Mouse (Mus musculus): ENCODE results near the gene Sult1a1.

The Sult1a1 gene

GRCm38 (mm10) chr7:126676207-126676606 is at the start of gene Sult1a1:
TSS of gene Sult1a1 (minus strand) at chr7:126676432.
- peak; percentile 64 for DNase-seq (ENCODE audit: low spot score)

GRCm38 (mm10) chr7:126725667-126726066 is 49.4 kb upstream of the Sult1a1 start:
- no peak for DNase-seq (ENCODE audit: low spot score)

DNA sequence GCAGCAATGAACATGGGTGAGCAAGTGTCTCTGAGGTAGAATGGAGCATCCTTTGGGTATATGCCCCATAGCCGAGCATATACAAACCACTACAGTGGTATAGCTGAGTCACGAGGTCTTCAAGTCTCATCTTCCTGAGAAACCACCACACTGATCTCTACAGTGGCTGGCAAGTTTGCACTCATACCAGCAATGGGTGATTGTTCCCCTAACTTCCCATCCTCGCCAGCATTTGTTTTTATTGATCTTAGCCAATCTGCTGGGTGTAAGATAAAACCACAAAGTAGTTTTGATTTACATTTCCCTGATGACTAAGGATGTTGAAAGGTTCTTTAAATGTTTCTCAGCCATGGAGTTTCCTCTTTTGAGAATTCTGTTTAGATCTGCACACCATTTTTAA is 48.8 kb upstream of the Sult1a1 start:
- DNase-seq (ENCODE audit: low spot score): no peak

DNA sequence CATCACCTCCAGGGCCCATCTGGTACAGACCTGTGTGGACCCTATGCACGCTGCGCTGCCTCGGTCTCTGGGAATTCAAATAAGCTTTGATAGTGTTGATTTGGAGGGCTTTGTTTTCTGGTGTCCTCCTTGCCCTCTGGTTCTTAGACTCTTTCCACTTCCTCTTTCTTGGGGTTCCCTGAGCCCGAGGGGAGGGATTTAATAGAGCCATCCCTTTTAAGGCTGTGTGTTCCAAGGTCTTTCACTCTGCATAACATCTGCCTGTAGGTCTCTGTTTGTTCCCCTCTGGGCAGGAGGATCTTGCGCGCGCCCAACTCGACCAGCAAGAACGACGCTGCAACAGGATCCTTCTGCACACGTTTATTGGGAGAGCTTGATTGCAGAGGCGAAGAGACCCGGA is 45.4 kb upstream of the Sult1a1 start:
- no peak for DNase-seq (ENCODE audit: low spot score)

GRCm38 (mm10) chr7:126718787-126719337 is 42.6 kb upstream of the Sult1a1 start:
- no peak for DNase-seq (ENCODE audit: low spot score)

- no peak for DNase-seq (ENCODE audit: low spot score)
These were observed 41.3 kb upstream of the Sult1a1 start for GRCm38 (mm10) chr7:126717566-126717965.

DNA sequence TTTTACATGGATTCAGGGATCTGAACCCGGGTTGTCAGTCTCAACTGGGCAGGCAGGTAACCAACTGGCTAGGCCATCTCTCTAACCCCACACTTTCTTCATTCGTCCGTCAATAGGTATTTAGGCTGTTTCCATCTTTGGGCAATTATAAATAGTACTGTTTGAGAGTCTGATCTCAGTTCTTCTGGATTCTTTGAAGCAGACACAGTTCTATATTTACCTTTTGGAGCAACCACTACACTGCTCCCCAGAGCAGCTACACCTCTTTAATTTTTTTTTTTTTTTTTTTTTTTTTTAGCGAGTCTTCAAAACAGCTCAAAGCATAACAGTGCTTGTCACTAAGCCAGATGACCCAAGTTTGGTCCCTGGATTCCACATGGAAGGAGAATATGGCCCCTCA is 39.4 kb upstream of the Sult1a1 start:
- DNase-seq (ENCODE audit: low spot score): no peak

DNA sequence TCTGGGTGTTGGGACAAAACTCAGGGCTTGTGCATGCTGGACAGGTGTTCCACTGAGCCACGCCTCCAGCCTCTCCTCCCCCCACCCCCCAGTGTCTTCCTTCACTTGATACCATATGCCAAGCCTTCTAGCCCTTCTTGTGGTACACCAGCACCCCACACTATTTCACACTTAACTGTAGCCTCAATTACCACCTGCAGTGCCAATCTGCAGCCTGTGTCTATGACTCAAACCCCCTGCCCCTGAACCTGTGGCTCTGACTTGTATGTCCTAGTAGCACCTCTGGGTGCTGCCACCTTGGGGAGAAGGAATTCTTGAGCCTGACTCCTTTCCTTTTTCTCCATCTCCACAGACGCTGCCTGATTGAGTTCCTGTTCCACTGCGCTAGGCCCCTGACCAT is 35.7 kb upstream of the Sult1a1 start:
- no peak for DNase-seq (ENCODE audit: low spot score)

- no peak for DNase-seq (ENCODE audit: low spot score)
These were observed 34.0 kb upstream of the Sult1a1 start for GRCm38 (mm10) chr7:126710266-126710665.

GRCm38 (mm10) chr7:126708175-126708952 is 32.1 kb upstream of the Sult1a1 start:
- DNase-seq (ENCODE audit: low spot score): no peak

DNA sequence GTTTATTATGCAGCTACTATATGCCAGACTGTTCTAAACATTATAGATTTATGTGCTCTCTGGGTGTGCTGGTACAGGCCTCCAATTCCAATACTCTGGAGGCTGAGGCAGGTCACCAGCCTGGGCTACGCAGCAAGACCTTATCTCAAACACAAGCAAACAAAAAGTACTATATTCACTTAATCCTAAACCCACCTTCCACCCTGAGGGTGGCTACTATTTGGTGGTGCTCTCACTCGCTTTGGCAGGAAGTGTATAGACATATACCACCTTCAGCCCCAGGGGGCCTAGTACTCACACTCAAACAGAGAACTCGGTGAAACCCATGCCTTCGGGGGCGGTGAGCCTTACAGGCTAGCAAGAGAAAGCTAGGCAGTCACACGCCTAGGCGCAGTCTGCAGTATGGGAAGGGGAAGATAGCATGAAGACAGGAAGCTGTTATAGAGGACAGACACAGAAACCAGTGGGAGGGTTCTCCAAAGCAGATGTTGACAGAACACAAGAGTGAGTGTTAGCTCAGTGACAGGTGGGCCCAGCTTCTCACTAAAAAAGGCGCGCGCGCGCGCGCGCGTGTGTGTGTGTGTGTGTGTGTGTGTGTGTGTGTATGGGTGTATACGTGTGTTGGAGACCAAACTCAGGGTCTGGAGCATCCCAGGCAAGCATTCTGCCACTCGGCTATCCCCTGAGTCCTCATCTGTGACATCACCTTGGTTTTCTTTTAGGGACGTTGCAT is 31.4 kb upstream of the Sult1a1 start, which contains the start of gene Coro1a:
Coro1a (minus strand) TSS at position 346 of the 733 bp plus-strand sequence.
- DNase-seq (ENCODE audit: low spot score): no peak

DNA sequence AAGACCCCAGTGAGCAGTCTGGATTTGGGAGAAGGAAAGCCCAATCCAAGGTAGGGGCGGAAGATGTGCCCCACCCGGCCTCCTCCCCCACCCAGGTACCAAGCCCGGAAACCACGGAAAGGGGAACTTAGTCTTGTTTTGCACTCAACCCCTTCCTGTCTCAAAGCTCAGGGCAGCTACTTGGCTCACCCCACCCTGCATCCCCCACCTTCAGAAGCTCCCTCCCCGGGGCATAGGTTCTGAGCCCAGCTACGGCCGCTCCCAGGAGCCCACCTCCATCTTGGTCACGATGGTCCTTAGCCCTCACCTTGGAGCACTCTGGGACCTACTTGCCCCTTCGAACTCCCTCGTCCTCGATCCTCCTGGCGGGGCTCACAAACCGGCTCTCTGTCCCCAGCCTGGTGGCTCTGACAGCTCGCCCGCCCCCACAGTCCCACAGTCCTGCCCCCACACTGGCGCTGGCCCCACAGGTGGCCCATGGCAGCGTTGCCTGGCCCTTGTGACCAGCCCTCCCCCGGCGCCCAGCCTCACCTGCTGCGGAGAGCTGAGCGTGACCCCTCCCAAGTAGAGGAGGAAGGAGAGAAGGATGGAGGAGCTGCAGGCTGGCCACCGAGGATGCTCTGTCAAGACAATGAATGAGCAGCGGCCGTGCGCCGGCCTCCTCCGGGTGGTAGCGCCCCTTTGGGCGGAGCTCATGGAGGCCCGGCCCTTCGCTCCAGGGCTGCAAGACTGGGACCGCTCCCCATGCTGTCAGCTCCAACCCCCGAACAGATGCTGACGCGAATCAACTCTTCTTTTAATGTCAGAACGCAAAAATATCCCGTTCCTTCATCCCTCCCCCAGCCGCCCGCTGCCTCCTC is 28.1 kb upstream of the Sult1a1 start:
- DNase-seq (ENCODE audit: low spot score): peak; percentile 80

- DNase-seq (ENCODE audit: low spot score): no peak
These were observed 27.5 kb upstream of the Sult1a1 start for GRCm38 (mm10) chr7:126703757-126704077.

GRCm38 (mm10) chr7:126702861-126703756 is 26.9 kb upstream of the Sult1a1 start:
- DNase-seq (ENCODE audit: low spot score): no peak

DNA sequence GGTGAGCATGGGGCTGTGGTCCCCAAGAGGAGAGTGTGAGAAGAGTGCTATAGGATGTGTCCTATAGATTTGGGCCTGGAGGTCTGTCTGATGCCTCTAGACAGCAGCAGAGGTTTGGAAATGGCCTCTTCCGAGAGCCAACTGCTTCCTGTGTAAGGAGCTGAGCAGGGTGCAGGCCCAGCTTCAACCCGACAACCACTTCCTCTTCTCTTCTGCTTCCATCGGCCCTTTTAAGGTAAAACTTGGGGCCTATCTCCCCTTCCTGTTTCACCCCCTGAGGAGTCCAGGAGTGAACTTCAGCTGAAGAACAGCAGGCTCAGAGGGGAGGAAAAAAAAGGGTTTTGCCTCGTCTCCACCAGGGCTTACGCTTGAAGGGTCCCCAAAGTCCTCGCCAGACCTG is 26.1 kb upstream of the Sult1a1 start:
- DNase-seq (ENCODE audit: low spot score): no peak

GRCm38 (mm10) chr7:126701559-126702357 is 25.5 kb upstream of the Sult1a1 start:
- no peak for DNase-seq (ENCODE audit: low spot score)

- peak; percentile 96 for DNase-seq (ENCODE audit: low spot score)
These were observed 24.8 kb upstream of the Sult1a1 start for GRCm38 (mm10) chr7:126701070-126701469.

DNA sequence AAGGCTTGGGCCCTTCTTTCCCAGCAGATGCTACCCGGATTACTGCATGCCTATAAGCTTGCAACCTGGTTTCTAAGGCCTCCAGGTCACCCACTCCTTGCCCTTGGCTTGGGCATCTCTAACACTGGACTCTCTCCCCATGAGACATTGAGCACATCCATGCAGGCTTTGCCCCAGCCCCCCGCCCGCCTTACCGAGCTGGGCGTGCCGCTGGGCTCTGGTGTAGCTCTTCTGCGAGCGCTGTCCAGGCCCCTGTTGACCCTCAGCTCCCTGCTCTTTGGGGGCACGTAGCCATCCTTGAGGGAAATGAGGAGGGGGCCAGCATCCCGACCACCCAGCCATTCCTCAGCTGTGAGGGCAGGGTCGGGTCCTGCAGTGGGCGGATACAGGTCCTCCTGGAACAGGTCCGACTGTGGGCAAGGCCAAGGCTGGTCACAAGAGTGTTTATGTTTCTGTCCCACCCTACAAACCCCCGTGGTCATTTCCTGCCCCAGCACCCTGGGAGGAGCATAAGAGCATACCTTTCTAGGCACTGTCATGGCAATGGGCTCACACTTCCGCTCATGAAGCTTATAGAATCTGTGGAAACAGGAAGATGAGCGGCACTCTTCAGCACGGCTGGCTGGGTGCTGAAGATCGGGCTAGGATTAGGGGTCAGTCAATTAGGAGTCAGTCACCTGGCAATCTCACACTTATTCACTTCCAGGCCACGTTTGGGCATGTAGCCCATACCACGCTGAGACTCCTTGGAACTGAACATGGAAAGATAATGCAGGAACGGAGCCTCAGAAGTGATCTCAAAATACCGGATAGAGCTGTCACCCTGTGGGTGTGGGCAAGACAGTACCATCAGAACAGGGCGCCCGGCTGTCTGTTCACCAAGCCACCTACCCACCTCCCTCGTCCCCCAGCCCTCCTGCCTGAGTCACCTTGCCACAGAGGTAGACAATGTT is 24.1 kb upstream of the Sult1a1 start:
- DNase-seq (ENCODE audit: low spot score): no peak

GRCm38 (mm10) chr7:126697838-126698237 is 21.6 kb upstream of the Sult1a1 start:
- DNase-seq (ENCODE audit: low spot score): no peak

All from testis, postnatal 10 days (tissue).